Mouse (Mus musculus) neural tube, embryonic 12.5 days (tissue): ENCODE measurements around the gene Cbl. TPM values are rescaled to one million over a fixed set of nuclear protein-coding genes. Genes with fewer than 3 reads are reported as not detected.

Experiments used
- ATAC-seq: fragments of 200-750 bp; cut with Nextera tagmentation; 2 replicates; pipeline ENCODE4 v1.8.0; 2017; ENCODE audit warnings: low read depth, mild to moderate bottlenecking, moderate TSS enrichment, moderate library complexity; ENCODE audit not compliant: low FRiP score
- H3K27ac ChIP-seq: fragments of 300-500 bp; sonication (generic); 2 replicates; pipeline ENCODE4 v1.5.1; 2016
- H3K27me3 ChIP-seq: fragments of 300-500 bp; sonication (generic); replicated peaks from 2 replicates; pipeline ENCODE4 v1.6.1; 2016; ENCODE audit warnings: mild to moderate bottlenecking
- H3K36me3 ChIP-seq: fragments of 300-500 bp; sonication (generic); 2 replicates; pipeline ENCODE4 v1.6.1; 2016; ENCODE audit warnings: mild to moderate bottlenecking
- H3K4me1 ChIP-seq: fragments of 300-500 bp; sonication (generic); 2 replicates; pipeline ENCODE4 v1.6.1; 2016
- H3K4me2 ChIP-seq: fragments of 300-500 bp; sonication (generic); replicated peaks from 2 replicates; pipeline ENCODE4 v1.6.1; 2016; ENCODE audit warnings: mild to moderate bottlenecking
- H3K4me3 ChIP-seq: fragments of 300-500 bp; sonication (generic); 2 replicates; pipeline ENCODE4 v1.5.1; 2016
- H3K9ac ChIP-seq: fragments of 300-500 bp; sonication (generic); 2 replicates; pipeline ENCODE4 v1.6.1; 2016; ENCODE audit warnings: mild to moderate bottlenecking
- H3K9me3 ChIP-seq: fragments of 300-500 bp; sonication (generic); 2 replicates; pipeline ENCODE4 v1.6.1; 2016; ENCODE audit warnings: mild to moderate bottlenecking
- WGBS: fragments of 180-500 bp; shearing (Covaris S2); methylation state at CpG from one replicate; pipeline ENCODE4 v1.1.7; 2016; 5-methylcytosine and 5-hydroxymethylcytosine counted together
- polyA plus RNA-seq: library from polyadenylated mRNA; unstranded; fragments of >200 nt; fragmentation: Nextera tagmentation; extraction: Ambion mirVana; gene quantifications from 2 replicates; pipeline ENCODE4 v1.2.1, GENCODE M21; 2016

The Cbl gene
- 22.1 and 25.5 TPM in 2 replicates for polyA plus RNA-seq

- no peaks in the 10 kb centered on the region for H3K36me3 ChIP-seq
- H3K9ac ChIP-seq = peak within 1 kb of the TSS; percentile 77
- H3K27me3 ChIP-seq = no peaks in the 10 kb centered on the region
- under 1% methylated on average over 70 of the region's 76 CpGs for WGBS
- peak; percentile 94 for ATAC-seq
- H3K4me2 ChIP-seq = peak within 1 kb of the TSS; percentile 61
- H3K27ac ChIP-seq = peak within 1 kb of the TSS; percentile 86
- H3K4me3 ChIP-seq = peak within 1 kb of the TSS; percentile 65
- H3K9me3 ChIP-seq = no peaks in the 10 kb centered on the region
- peaks cover 14% of the 10 kb centered on the region for H3K4me1 ChIP-seq
Measured at GRCm38 (mm10) chr9:44233802-44234478, at the start of gene Cbl. TSS of gene Cbl (minus strand) at chr9:44234049.

- Histone ChIP-seq H3K4me3 (no peak overlapping the region), H3K9ac (no peak overlapping the region), H3K9me3 (no peaks in the 10 kb centered on the region), H3K27ac (no peak overlapping the region), H3K36me3 (peaks cover 31% of the 10 kb centered on the region), H3K27me3 (peaks cover 8% of the 10 kb centered on the region; the same call in 1 of the 2 replicates), H3K4me1 (peaks cover 23% of the 10 kb centered on the region), H3K4me2 (no peak overlapping the region)
- WGBS = 76% methylated on average over 5 of the region's 5 CpGs
- no peak for ATAC-seq
Measured at GRCm38 (mm10) chr9:44283183-44283582, 49.3 kb upstream of the Cbl start.

- Histone ChIP-seq H3K9ac (no peak overlapping the region), H3K36me3 (peaks cover 9% of the 10 kb centered on the region; the same call in 1 of the 2 replicates), H3K4me3 (no peak overlapping the region), H3K4me2 (no peak overlapping the region), H3K27ac (no peak overlapping the region), H3K27me3 (no peaks in the 10 kb centered on the region), H3K4me1 (peaks cover 10% of the 10 kb centered on the region; the same call in 1 of the 2 replicates), H3K9me3 (no peaks in the 10 kb centered on the region)
- no peak for ATAC-seq
- WGBS = 87% methylated on average over 4 of the region's 4 CpGs
Measured at GRCm38 (mm10) chr9:44269973-44270372, 36.1 kb upstream of the Cbl start.

- no peak overlapping the region for H3K4me2 ChIP-seq
- ATAC-seq = no peak
- WGBS = 82% methylated on average over 3 of the region's 3 CpGs
- peaks cover 10% of the 10 kb centered on the region; the same call in 1 of the 2 replicates for H3K4me1 ChIP-seq
- H3K27ac ChIP-seq = no peak overlapping the region
- H3K4me3 ChIP-seq = no peak overlapping the region
- H3K36me3 ChIP-seq = 0 out of 2 replicates have a peak, but pooled peaks cover 1% of the 10 kb centered on the region
- no peaks in the 10 kb centered on the region for H3K27me3 ChIP-seq
- H3K9me3 ChIP-seq = no peaks in the 10 kb centered on the region
- no peak overlapping the region for H3K9ac ChIP-seq
Measured at GRCm38 (mm10) chr9:44269077-44269476, 35.2 kb upstream of the Cbl start.

DNA sequence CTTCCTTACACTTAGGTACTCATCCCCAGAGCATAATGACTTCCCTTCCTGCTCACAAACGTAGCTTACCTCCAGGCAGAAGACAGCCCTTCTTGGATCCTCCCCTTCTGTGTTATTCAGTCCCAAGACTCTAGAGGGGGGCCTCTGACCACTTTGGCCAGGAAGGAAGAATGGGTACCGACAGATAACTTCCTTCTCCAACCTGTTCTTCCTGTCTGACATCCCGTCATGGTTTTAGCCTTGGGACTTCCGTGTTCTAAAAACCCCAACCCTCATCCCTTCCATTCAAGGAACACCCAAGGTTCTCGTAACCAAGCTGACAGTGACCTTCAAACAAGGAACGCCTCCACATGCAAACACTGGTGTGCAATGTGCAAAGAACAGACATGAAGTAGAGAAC lies 34.6 kb upstream of the Cbl start, which contains the start of gene Nlrx1:
Gene Nlrx1, minus strand, starts transcription at position 168 of the 400 bp plus-strand sequence.
- no peak; the same call in 1 of the 2 replicates for ATAC-seq
- Histone ChIP-seq H3K9me3 (no peaks in the 10 kb centered on the region), H3K4me1 (peaks cover 10% of the 10 kb centered on the region; the same call in 1 of the 2 replicates), H3K9ac (peak within 1 kb of the TSS; percentile 68), H3K36me3 (no peaks in the 10 kb centered on the region), H3K27ac (no peak within 1 kb of the TSS), H3K4me3 (peak within 1 kb of the TSS; percentile 42), H3K27me3 (no peaks in the 10 kb centered on the region; the same call in 1 of the 2 replicates), H3K4me2 (peak within 1 kb of the TSS; percentile 75)
- WGBS = 86% methylated on average over 6 of the region's 6 CpGs

DNA sequence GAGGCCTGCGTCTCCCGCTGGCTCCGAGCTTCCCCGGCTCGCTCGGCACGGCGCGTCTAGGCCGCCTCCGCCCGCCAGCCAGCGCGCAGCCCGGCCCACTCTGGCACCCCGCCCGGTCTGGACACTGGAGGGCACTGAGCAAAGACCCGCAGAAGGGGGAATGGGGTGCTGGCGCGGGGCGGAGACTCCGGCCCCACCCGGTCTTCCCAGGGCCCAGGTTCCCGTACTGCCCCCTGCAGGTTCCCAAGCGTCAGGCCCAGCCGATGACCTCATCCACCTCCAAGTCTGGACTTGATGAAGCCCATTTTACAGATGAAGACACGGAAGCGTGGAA lies 34.1 kb upstream of the Cbl start:
- peak overlapping the region; percentile 42 for H3K4me3 ChIP-seq
- H3K36me3 ChIP-seq = no peaks in the 10 kb centered on the region
- 7% methylated on average over 28 of the region's 28 CpGs for WGBS
- no peaks in the 10 kb centered on the region for H3K9me3 ChIP-seq
- ATAC-seq = peak; percentile 84
- peak overlapping the region; percentile 75 for H3K4me2 ChIP-seq
- H3K9ac ChIP-seq = peak overlapping the region; percentile 68
- H3K4me1 ChIP-seq = peaks cover 10% of the 10 kb centered on the region; the same call in 1 of the 2 replicates
- H3K27me3 ChIP-seq = no peaks in the 10 kb centered on the region; the same call in 1 of the 2 replicates
- no peak overlapping the region for H3K27ac ChIP-seq

- H3K4me2 ChIP-seq = peak overlapping the region; percentile 75
- peak overlapping the region; percentile 68 for H3K9ac ChIP-seq
- H3K36me3 ChIP-seq = no peaks in the 10 kb centered on the region
- H3K4me3 ChIP-seq = peak overlapping the region; percentile 42
- H3K4me1 ChIP-seq = peaks cover 10% of the 10 kb centered on the region; the same call in 1 of the 2 replicates
- H3K27ac ChIP-seq = no peak overlapping the region
- ATAC-seq = peak; percentile 43
- no peaks in the 10 kb centered on the region; the same call in 1 of the 2 replicates for H3K27me3 ChIP-seq
- WGBS = 10% methylated on average over 23 of the region's 23 CpGs
- H3K9me3 ChIP-seq = no peaks in the 10 kb centered on the region
Measured at GRCm38 (mm10) chr9:44267319-44268026, 33.6 kb upstream of the Cbl start.

DNA sequence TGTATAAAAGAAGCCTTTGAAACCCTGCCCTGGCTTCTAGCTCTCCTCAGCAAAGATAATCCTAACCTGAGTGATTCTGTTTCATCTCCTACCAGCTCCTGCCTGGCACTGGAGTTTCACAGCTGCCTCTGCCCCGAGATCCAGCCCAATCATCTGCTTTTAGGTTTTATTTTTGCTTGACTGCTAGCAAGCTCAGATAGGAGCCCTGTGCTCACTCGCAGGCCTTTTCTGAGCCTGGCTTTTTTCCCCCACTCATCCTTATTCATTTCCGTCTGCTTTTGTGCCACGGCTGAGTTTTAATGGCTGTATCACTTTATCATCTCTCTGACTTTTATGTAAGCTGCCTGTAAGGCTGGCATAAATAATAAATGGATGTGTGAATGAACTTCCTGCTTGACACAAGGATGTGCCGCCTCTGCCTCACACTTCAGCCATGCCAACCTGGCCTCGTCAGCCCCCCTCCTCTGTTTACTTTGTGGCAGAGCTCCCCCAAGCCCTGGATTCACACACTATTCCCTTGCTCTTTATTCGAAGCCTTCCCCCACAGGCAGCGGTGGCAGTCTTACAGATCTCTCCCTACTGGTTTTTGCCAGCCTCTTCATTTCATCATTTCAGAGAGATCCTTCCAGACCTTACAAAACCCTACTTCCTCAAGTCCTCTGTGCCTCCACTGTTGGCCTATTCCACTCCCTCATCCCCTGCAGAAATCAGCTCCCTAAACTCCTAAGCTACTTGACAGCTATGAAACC lies 32.8 kb upstream of the Cbl start:
- WGBS = 66% methylated on average over 8 of the region's 8 CpGs
- Histone ChIP-seq H3K9ac (no peak overlapping the region), H3K4me1 (peaks cover 10% of the 10 kb centered on the region; the same call in 1 of the 2 replicates), H3K36me3 (no peaks in the 10 kb centered on the region), H3K27ac (no peak overlapping the region), H3K9me3 (no peaks in the 10 kb centered on the region), H3K4me3 (no peak overlapping the region), H3K4me2 (no peak overlapping the region), H3K27me3 (no peaks in the 10 kb centered on the region; the same call in 1 of the 2 replicates)
- ATAC-seq = no peak

- no peaks in the 10 kb centered on the region for H3K9me3 ChIP-seq
- whole genome bisulfite sequencing = 79% methylated on average over 14 of the region's 14 CpGs
- no peak for ATAC-seq
Measured at GRCm38 (mm10) chr9:44261388-44261787, 27.5 kb upstream of the Cbl start.

DNA sequence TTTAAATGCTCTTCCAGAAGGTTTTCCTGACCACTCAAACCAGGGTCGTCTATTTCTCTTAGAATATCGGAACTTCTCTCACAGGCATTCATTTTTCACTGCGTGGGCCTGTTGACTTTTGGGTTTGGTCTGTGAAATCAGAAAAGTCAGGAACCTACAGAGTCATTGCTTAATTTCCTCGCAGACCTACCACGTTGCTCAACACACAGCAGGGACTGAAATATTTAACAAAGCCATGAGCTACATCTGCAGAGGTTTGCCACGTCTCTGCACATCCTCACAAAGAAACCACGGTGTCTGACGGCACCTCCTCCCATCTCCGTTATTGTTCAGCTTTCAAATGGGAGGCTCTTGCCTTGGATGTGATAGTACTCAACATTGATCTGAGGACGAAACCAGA lies 25.2 kb upstream of the Cbl start:
- Histone ChIP-seq H3K4me1 (peaks cover 19% of the 10 kb centered on the region), H3K36me3 (no peaks in the 10 kb centered on the region), H3K9me3 (no peaks in the 10 kb centered on the region), H3K4me2 (no peak overlapping the region), H3K9ac (no peak overlapping the region), H3K27ac (no peak overlapping the region), H3K27me3 (no peaks in the 10 kb centered on the region; the same call in 1 of the 2 replicates), H3K4me3 (no peak overlapping the region)
- ATAC-seq = no peak
- WGBS = 82% methylated on average over 10 of the region's 10 CpGs

More at GRCm38 (mm10) chr9:44261388-44261787, 27.5 kb upstream of the Cbl start:
- Histone ChIP-seq H3K4me3 (no peak overlapping the region), H3K4me1 (no peaks in the 10 kb centered on the region), H3K27ac (no peak overlapping the region), H3K27me3 (no peaks in the 10 kb centered on the region; the same call in 1 of the 2 replicates), H3K4me2 (no peak overlapping the region), H3K9ac (peak overlapping the region; percentile 21; the same call in 1 of the 2 replicates), H3K36me3 (no peaks in the 10 kb centered on the region)

GRCm38 (mm10) chr9:44256213-44256612 lies 22.4 kb upstream of the Cbl start:
- Histone ChIP-seq H3K36me3 (no peaks in the 10 kb centered on the region), H3K4me1 (peaks cover 27% of the 10 kb centered on the region), H3K27ac (no peak overlapping the region), H3K9ac (no peak overlapping the region), H3K27me3 (no peaks in the 10 kb centered on the region), H3K4me2 (no peak overlapping the region), H3K9me3 (no peaks in the 10 kb centered on the region), H3K4me3 (no peak overlapping the region)
- no peak for ATAC-seq
- WGBS = 91% methylated on average over 8 of the region's 8 CpGs
